Mouse (Mus musculus) heart, postnatal 0 days (tissue): ENCODE results near the gene Mroh2a. TPM values are rescaled to one million over a fixed set of nuclear protein-coding genes. Genes with fewer than 3 reads are reported as not detected.

ENCODE experiments used
- ATAC-seq: fragments of 200-750 bp; cut with Nextera tagmentation; 2 replicates; pipeline ENCODE4 v1.8.0; 2017; ENCODE audit warnings: low read depth, moderate number of reproducible peaks, moderate library complexity; ENCODE audit not compliant: insufficient read depth
- DNase-seq: peaks from one replicate; pipeline ENCODE4 v3.0.0-alpha.2; 2016; ENCODE audit warnings: low spot score
- H3K27ac ChIP-seq: fragments of 300-500 bp; sonication (generic); 2 replicates; pipeline ENCODE4 v1.5.1; 2014; ENCODE audit warnings: low read depth, mild to moderate bottlenecking
- H3K27me3 ChIP-seq: fragments of 300-500 bp; sonication (generic); 2 replicates; pipeline ENCODE4 v1.6.1; 2014; ENCODE audit warnings: low read length, mixed read lengths; ENCODE audit not compliant: control insufficient read depth, insufficient read depth
- H3K36me3 ChIP-seq: fragments of 300-500 bp; sonication (generic); replicated peaks from 2 replicates; pipeline ENCODE4 v1.6.1; 2014; ENCODE audit warnings: low read length, mixed read lengths; ENCODE audit not compliant: control insufficient read depth, insufficient read depth
- H3K4me1 ChIP-seq: fragments of 300-500 bp; sonication (generic); 2 replicates; pipeline ENCODE4 v1.6.1; 2014; ENCODE audit warnings: antibody characterized with exemption; ENCODE audit not compliant: control insufficient read depth, insufficient read depth
- H3K4me2 ChIP-seq: fragments of 300-500 bp; sonication (generic); 2 replicates; pipeline ENCODE4 v1.6.1; 2014; ENCODE audit warnings: low read depth, mild to moderate bottlenecking, low read length, moderate library complexity
- H3K4me3 ChIP-seq: fragments of 300-500 bp; sonication (generic); 2 replicates; pipeline ENCODE4 v1.5.1; 2014; ENCODE audit warnings: low read depth, low read length
- H3K9ac ChIP-seq: fragments of 300-500 bp; sonication (generic); replicated peaks from 2 replicates; pipeline ENCODE4 v1.6.1; 2014; ENCODE audit warnings: low read depth, low read length, mixed read lengths
- H3K9me3 ChIP-seq: fragments of 300-500 bp; sonication (generic); replicated peaks from 2 replicates; pipeline ENCODE4 v1.6.1; 2016; ENCODE audit warnings: low read length; ENCODE audit not compliant: control insufficient read depth
- CTCF ChIP-seq: IDR thresholded peaks from 2 replicates; pipeline ENCODE4 v1.5.1; 2016; ENCODE audit warnings: antibody characterized with exemption, control low read depth, low read depth
- EP300 ChIP-seq: IDR thresholded peaks from 2 replicates; pipeline ENCODE4 v1.6.1; 2016; ENCODE audit warnings: antibody characterized with exemption, low read depth
- WGBS: fragments of 180-500 bp; shearing (Covaris S2); extraction: QIAGEN DNeasy Blood & Tissue Kit; methylation state at CpG from one replicate; pipeline ENCODE4 v1.1.7; 2014; 5-methylcytosine and 5-hydroxymethylcytosine counted together
- polyA plus RNA-seq: library from polyadenylated mRNA; unstranded; fragments of >200 nt; fragmentation: Nextera tagmentation; extraction: Ambion mirVana; gene quantifications from 2 replicates; pipeline ENCODE4 v1.2.1, GENCODE M21; 2015
- total RNA-seq: library from RNA; depleted of rRNA; stranded (reverse); fragments of >200 nt; gene quantifications from 2 replicates; pipeline ENCODE4 v1.2.3, GENCODE M21; 2014; ENCODE audit warnings: low replicate concordance; rRNA removed

Mroh2a gene
- total and polyA plus RNA-seq, 2 experiments from 2014 or later, result 0.23 TPM; not detected in 1

- Histone ChIP-seq H3K27me3 (no peaks in the 10 kb centered on the region), H3K4me2 (no peak overlapping the region), H3K27ac (no peak overlapping the region), H3K4me3 (no peak overlapping the region), H3K9ac (no peak overlapping the region), H3K4me1 (no peaks in the 10 kb centered on the region), H3K36me3 (no peaks in the 10 kb centered on the region), H3K9me3 (peaks cover 68% of the 10 kb centered on the region)
- DNase-seq (no peak), ATAC-seq (no peak)
- TF ChIP-seq CTCF, result no peak
- no peak for TF ChIP-seq EP300
- 46% methylated on average over 1 of the region's 1 CpGs for WGBS
Observed at GRCm38 (mm10) chr1:88306543-88306942, 79.8 kb downstream of the Mroh2a start.

GRCm38 (mm10) chr1:88307180-88307579 lies 80.4 kb downstream of the Mroh2a start:
- peaks cover 62% of the 10 kb centered on the region for H3K9me3 ChIP-seq
- H3K4me1 ChIP-seq, result no peaks in the 10 kb centered on the region
- TF ChIP-seq CTCF (no peak), EP300 (no peak)
- no peak for DNase-seq
- no peak overlapping the region for H3K9ac ChIP-seq
- no peak overlapping the region for H3K4me2 ChIP-seq
- no peak for ATAC-seq
- no peak overlapping the region for H3K27ac ChIP-seq
- no peaks in the 10 kb centered on the region for H3K36me3 ChIP-seq
- no peak overlapping the region for H3K4me3 ChIP-seq
- WGBS, result 59% methylated on average over 12 of the region's 12 CpGs
- no peaks in the 10 kb centered on the region for H3K27me3 ChIP-seq

- no peak overlapping the region for H3K4me3 ChIP-seq
- TF ChIP-seq CTCF (no peak), EP300 (no peak)
- no peak overlapping the region for H3K27ac ChIP-seq
- no peak for ATAC-seq
- H3K9me3 ChIP-seq, result peaks cover 47% of the 10 kb centered on the region
- H3K27me3 ChIP-seq, result no peaks in the 10 kb centered on the region
- H3K9ac ChIP-seq, result no peak overlapping the region
- 44% methylated on average over 2 of the region's 2 CpGs for WGBS
- no peak overlapping the region for H3K4me2 ChIP-seq
- no peak for DNase-seq
- H3K4me1 ChIP-seq, result no peaks in the 10 kb centered on the region
- no peaks in the 10 kb centered on the region for H3K36me3 ChIP-seq
Observed at GRCm38 (mm10) chr1:88309020-88309419, 82.2 kb downstream of the Mroh2a start.

GRCm38 (mm10) chr1:88309905-88310304 lies 83.1 kb downstream of the Mroh2a start:
- no peaks in the 10 kb centered on the region for H3K36me3 ChIP-seq
- no peak for DNase-seq
- no peaks in the 10 kb centered on the region for H3K27me3 ChIP-seq
- ATAC-seq, result no peak
- H3K4me1 ChIP-seq, result no peaks in the 10 kb centered on the region
- H3K4me2 ChIP-seq, result no peak overlapping the region
- no peak overlapping the region for H3K27ac ChIP-seq
- H3K9ac ChIP-seq, result no peak overlapping the region
- H3K4me3 ChIP-seq, result no peak overlapping the region
- 39% methylated on average over 3 of the region's 3 CpGs for WGBS
- TF ChIP-seq EP300, result no peak
- no peak for TF ChIP-seq CTCF
- H3K9me3 ChIP-seq, result peaks cover 39% of the 10 kb centered on the region

GRCm38 (mm10) chr1:88310349-88310748 lies 83.6 kb downstream of the Mroh2a start:
- ATAC-seq, result no peak
- H3K4me3 ChIP-seq, result no peak overlapping the region
- no peaks in the 10 kb centered on the region for H3K27me3 ChIP-seq
- TF ChIP-seq EP300 (no peak), CTCF (no peak)
- H3K9me3 ChIP-seq, result peaks cover 39% of the 10 kb centered on the region
- no peaks in the 10 kb centered on the region for H3K36me3 ChIP-seq
- H3K4me2 ChIP-seq, result no peak overlapping the region
- H3K9ac ChIP-seq, result no peak overlapping the region
- no peak overlapping the region for H3K27ac ChIP-seq
- 58% methylated on average over 3 of the region's 3 CpGs for WGBS
- DNase-seq, result no peak
- H3K4me1 ChIP-seq, result no peaks in the 10 kb centered on the region

Other genes with a start within 250 kb of the Mroh2a start
- 27.4 and 33.5 TPM in 2 replicates for gene Usp40, start 218.4 kb upstream of the Mroh2a start, total RNA-seq
- gene Usp40, start 218.4 kb upstream of the Mroh2a start, polyA plus RNA-seq, result 15.7 and 18.6 TPM in 2 replicates
- not detected in 2 replicates for gene Ugt1a10, start 171.6 kb upstream of the Mroh2a start, total RNA-seq
- gene Ugt1a10, start 171.6 kb upstream of the Mroh2a start, polyA plus RNA-seq, result not detected in 2 replicates
- not detected in 2 replicates for gene Ugt1a9, start 156.2 kb upstream of the Mroh2a start, total RNA-seq
- not detected in 2 replicates for gene Ugt1a9, start 156.2 kb upstream of the Mroh2a start, polyA plus RNA-seq
- gene Ugt1a8, start 139.2 kb upstream of the Mroh2a start, total RNA-seq, result not detected in 2 replicates
- gene Ugt1a8, start 139.2 kb upstream of the Mroh2a start, polyA plus RNA-seq, result not detected in 2 replicates
- 0.73 and 0.99 TPM in 2 replicates for gene Ugt1a7c, start 131.9 kb upstream of the Mroh2a start, total RNA-seq
- gene Ugt1a7c, start 131.9 kb upstream of the Mroh2a start, polyA plus RNA-seq, result 1.8 and 1.9 TPM in 2 replicates
- gene Ugt1a6b, start 123.7 kb upstream of the Mroh2a start, total RNA-seq, result 0.19 and 0.27 TPM in 2 replicates
- gene Ugt1a6b, start 123.7 kb upstream of the Mroh2a start, polyA plus RNA-seq, result 0.14 TPM in 1 of 2 replicates, not detected in the other
- 1.9 and 2.2 TPM in 2 replicates for gene Ugt1a6a, start 92.2 kb upstream of the Mroh2a start, total RNA-seq
- gene Ugt1a6a, start 92.2 kb upstream of the Mroh2a start, polyA plus RNA-seq, result 0.66 and 1.0 TPM in 2 replicates
- gene Ugt1a5, start 61.0 kb upstream of the Mroh2a start, total RNA-seq, result not detected in 2 replicates
- not detected in 2 replicates for gene Ugt1a5, start 61.0 kb upstream of the Mroh2a start, polyA plus RNA-seq
- not detected in 2 replicates for gene Ugt1a2, start 26.4 kb upstream of the Mroh2a start, total RNA-seq
- gene Ugt1a2, start 26.4 kb upstream of the Mroh2a start, polyA plus RNA-seq, result not detected in 2 replicates
- 0.46 and 3.8 TPM in 2 replicates for gene Dnajb3, start 21.2 kb upstream of the Mroh2a start, total RNA-seq
- gene Dnajb3, start 21.2 kb upstream of the Mroh2a start, polyA plus RNA-seq, result 2.7 and 3.2 TPM in 2 replicates
- not detected in 2 replicates for gene Ugt1a1, start 15.0 kb upstream of the Mroh2a start, total RNA-seq
- 0.07 TPM in 1 of 2 replicates, not detected in the other for gene Ugt1a1, start 15.0 kb upstream of the Mroh2a start, polyA plus RNA-seq
- 95.2 and 97.3 TPM in 2 replicates for gene Hjurp, start 50.6 kb downstream of the Mroh2a start, total RNA-seq
- 28.0 and 29.3 TPM in 2 replicates for gene Hjurp, start 50.6 kb downstream of the Mroh2a start, polyA plus RNA-seq
- not detected in 2 replicates for gene Trpm8, start 50.7 kb downstream of the Mroh2a start, total RNA-seq
- not detected in 2 replicates for gene Trpm8, start 50.7 kb downstream of the Mroh2a start, polyA plus RNA-seq
- 0.50 TPM in 1 of 2 replicates, not detected in the other for gene Spp2, start 180.0 kb downstream of the Mroh2a start, total RNA-seq
- 0.16 TPM in 1 of 2 replicates, not detected in the other for gene Spp2, start 180.0 kb downstream of the Mroh2a start, polyA plus RNA-seq